Mouse (Mus musculus) CH12.LX (cell line): Measurements from ENCODE around the gene Zfp277. TPM values are rescaled to one million over a fixed set of nuclear protein-coding genes. Genes with fewer than 3 reads are reported as not detected.

Source experiments
- DNase-seq: peaks from one replicate; pipeline ENCODE4 v3.0.0-alpha.2; 2013; ENCODE audit errors: extremely low read depth
- H3K27ac ChIP-seq: 2 replicates; pipeline ENCODE4 v1.5.1; 2012; ENCODE audit warnings: low read depth, mild to moderate bottlenecking, control low read depth, moderate library complexity; ENCODE audit not compliant: insufficient read depth
- H3K27me3 ChIP-seq: replicated peaks from 2 replicates; pipeline ENCODE3; 2012; ENCODE audit warnings: inconsistent platforms
- H3K36me3 ChIP-seq, 2 experiments: replicated peaks in 1 of 2; 2 replicates each; pipeline versions ENCODE3 to v1.6.1; 2012; ENCODE audit warnings: inconsistent platforms in 1 of 2, low read length in 1 of 2, mild to moderate bottlenecking in 1 of 2, mixed read lengths in 1 of 2, moderate library complexity in 1 of 2; ENCODE audit not compliant: control insufficient read depth in 1 of 2, insufficient read depth in 1 of 2
- H3K4me1 ChIP-seq, 2 experiments: 2 replicates each; pipeline ENCODE4 v1.6.1; 2012; ENCODE audit warnings: inconsistent platforms in 1 of 2, moderate library complexity in 1 of 2; ENCODE audit not compliant: insufficient read depth in 2 of 2, control insufficient read depth in 1 of 2
- H3K4me2 ChIP-seq: 2 replicates; pipeline ENCODE4 v1.6.1; 2012; ENCODE audit warnings: low read depth, mild to moderate bottlenecking, control low read depth; ENCODE audit not compliant: poor library complexity, insufficient read depth, severe bottlenecking
- H3K4me3 ChIP-seq, 3 experiments: fragments of 150-350 bp in 1 of 3; sonication (generic) in 1 of 3; replicated peaks in 1 of 3; 2 replicates each; pipeline versions ENCODE3 to v1.5.1; 2011 to 2012; ENCODE audit warnings: low read depth in 2 of 3, low read length in 2 of 3, mild to moderate bottlenecking in 2 of 3, moderate library complexity in 2 of 3, control low read depth in 1 of 3, improper control_type of control experiment in 1 of 3, inconsistent platforms in 1 of 3, mixed read lengths in 1 of 3; ENCODE audit not compliant: poor library complexity in 1 of 3
- H3K79me2 ChIP-seq: replicated peaks from 2 replicates; pipeline ENCODE4 v1.6.1; 2012; ENCODE audit warnings: mild to moderate bottlenecking, moderate library complexity; ENCODE audit not compliant: control insufficient read depth, poor library complexity, insufficient read depth, severe bottlenecking; ENCODE audit errors: extremely low read depth
- H3K9ac ChIP-seq: 2 replicates; pipeline ENCODE4 v1.6.1; 2012; ENCODE audit warnings: low read depth, mild to moderate bottlenecking, control low read depth, moderate library complexity; ENCODE audit not compliant: insufficient read depth
- H3K9me3 ChIP-seq: replicated peaks from 2 replicates; pipeline ENCODE3; 2012; ENCODE audit warnings: low read length, inconsistent platforms, mixed read lengths
- BHLHE40 ChIP-seq: IDR thresholded peaks from 2 replicates; pipeline ENCODE4 v1.6.1; 2011; ENCODE audit warnings: mild to moderate bottlenecking, low read depth, low read length, improper control_type of control experiment
- CHD1 ChIP-seq: IDR thresholded peaks from 2 replicates; pipeline ENCODE4 v1.6.1; 2012; ENCODE audit warnings: low read depth, low read length, improper control_type of control experiment, inconsistent platforms
- CHD2 ChIP-seq: IDR thresholded peaks from 2 replicates; pipeline ENCODE4 v1.6.1; 2011; ENCODE audit warnings: low read length, improper control_type of control experiment
- CTCF ChIP-seq, 2 experiments: IDR thresholded peaks in 1 of 2; conservative IDR thresholded peaks in 1 of 2; 2 replicates each; pipeline ENCODE4 v1.5.1; 2011 to 2012; ENCODE audit warnings: low read depth in 2 of 2, low read length in 2 of 2, improper control_type of control experiment in 1 of 2, inconsistent platforms in 1 of 2, mild to moderate bottlenecking in 1 of 2, moderate library complexity in 1 of 2
- GABPA ChIP-seq: IDR thresholded peaks from 2 replicates; pipeline ENCODE4 v1.6.1; 2012; ENCODE audit warnings: low read depth, low read length, improper control_type of control experiment, inconsistent platforms; ENCODE audit not compliant: insufficient replicate concordance
- JUN ChIP-seq: IDR thresholded peaks from 2 replicates; pipeline ENCODE4 v1.6.1; 2011; ENCODE audit warnings: low read depth, mild to moderate bottlenecking, low read length, improper control_type of control experiment, moderate library complexity; ENCODE audit not compliant: insufficient read depth
- KAT2A ChIP-seq: IDR thresholded peaks from 2 replicates; pipeline ENCODE4 v1.6.1; 2012; ENCODE audit warnings: low read length, improper control_type of control experiment, inconsistent platforms; ENCODE audit not compliant: insufficient replicate concordance
- MEF2A ChIP-seq: IDR thresholded peaks from 2 replicates; pipeline ENCODE4 v1.6.1; 2014; ENCODE audit warnings: low read depth, mild to moderate bottlenecking, inconsistent platforms, low read length, improper control_type of control experiment, borderline replicate concordance
- MXI1 ChIP-seq: IDR thresholded peaks from 2 replicates; pipeline ENCODE4 v1.6.1; 2011; ENCODE audit warnings: mild to moderate bottlenecking, low read depth, low read length, improper control_type of control experiment
- MYC ChIP-seq: IDR thresholded peaks from 2 replicates; pipeline ENCODE4 v1.6.1; 2011; ENCODE audit warnings: low read depth, mild to moderate bottlenecking, improper control_type of control experiment, low read length
- SIN3A ChIP-seq: IDR thresholded peaks from 2 replicates; pipeline ENCODE4 v1.6.1; 2012; ENCODE audit warnings: low read length, improper control_type of control experiment, inconsistent platforms
- TCF12 ChIP-seq: IDR thresholded peaks from 2 replicates; pipeline ENCODE4 v1.6.1; 2014; ENCODE audit warnings: low read depth, mild to moderate bottlenecking, inconsistent platforms, low read length, improper control_type of control experiment
- USF2 ChIP-seq: conservative IDR thresholded peaks from 2 replicates; pipeline ENCODE4 v1.6.1; 2011; ENCODE audit warnings: low read depth, low read length, improper control_type of control experiment
- ZC3H11A ChIP-seq: IDR thresholded peaks from 2 replicates; pipeline ENCODE4 v1.6.1; 2012; ENCODE audit warnings: low read depth, mild to moderate bottlenecking, inconsistent platforms, low read length, improper control_type of control experiment
- ZNF384 ChIP-seq: IDR thresholded peaks from 2 replicates; pipeline ENCODE4 v1.6.1; 2012; ENCODE audit warnings: low read depth, low read length, improper control_type of control experiment, inconsistent platforms
- dilution Hi-C: fragments of 300-500 bp; cut with MboI; formaldehyde crosslinking; loops from 2 replicates; pipeline ENCODE4 v1.14.3; 2020; ENCODE audit warnings: low sequenced_read_pairs; ENCODE audit not compliant: extremely low pct_unique_long_range_greater_than_20kb, extremely low pct_ligation_motif_present
- in situ Hi-C: fragments of 300-500 bp; cut with MboI; formaldehyde crosslinking; loops from 3 replicates; pipeline ENCODE4 v1.14.3; 2019; ENCODE audit warnings: low sequenced_read_pairs, low pct_ligation_motif_present, low pct_unique_long_range_greater_than_20kb, mixed read lengths
- polyA plus RNA-seq: library from polyadenylated mRNA; unstranded; fragments of >175 nt; gene quantifications from 2 replicates; pipeline ENCODE4 v1.2.1, GENCODE M21; 2012; ENCODE audit warnings: low read depth; ENCODE audit not compliant: insufficient read length
- total RNA-seq, 2 experiments: library from RNA; depleted of rRNA; stranded (reverse); fragments of 300-350 nt in 1 of 2; fragments of >200 nt in 1 of 2; gene quantifications; 2 replicates each; pipeline ENCODE4 v1.2.3; 2012 to 2014

Zfp277 gene
- total and polyA plus RNA-seq, 3 experiments, result 13.7 to 31.2 (median 18.9) TPM

GRCm38 (mm10) chr12:40341443-40341842, 104.3 kb downstream of the Zfp277 start:
- Histone ChIP-seq H3K36me3 (peaks cover 0 to 2% of the 10 kb centered on the region in 2 experiments), H3K9ac (no peak overlapping the region), H3K27me3 (no peaks in the 10 kb centered on the region), H3K4me3 (no peak overlapping the region), H3K4me1 (peaks cover 0 to 9% of the 10 kb centered on the region in 2 experiments; a peak in 3 of 4 replicates), H3K4me2 (no peak overlapping the region), H3K79me2 (no peaks in the 10 kb centered on the region), H3K27ac (no peak overlapping the region), H3K9me3 (no peaks in the 10 kb centered on the region)
- in situ Hi-C loops, result no loop called here
- TF ChIP-seq TCF12 (no peak), MYC (no peak), GABPA (no peak)
- dilution Hi-C loops, result no loop called here
- no peak for DNase-seq

DNA sequence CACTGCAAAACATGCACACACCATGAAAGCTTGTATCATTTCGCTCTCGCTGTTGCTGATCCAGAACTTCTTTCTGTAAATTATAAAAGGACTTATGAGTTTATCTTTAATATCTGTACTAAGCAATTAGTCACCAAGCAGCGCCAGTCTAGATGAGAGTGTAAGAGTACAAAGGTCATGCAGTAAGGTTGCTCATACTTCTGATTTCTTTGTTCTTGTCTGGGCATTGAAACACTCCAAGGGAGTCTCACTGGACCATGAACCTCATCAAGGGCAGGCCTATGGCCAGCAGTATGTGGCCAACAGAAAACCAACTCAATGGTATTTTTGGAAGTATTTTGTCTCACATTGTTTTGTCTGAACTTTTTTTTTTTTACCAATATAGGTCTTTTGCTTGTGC, 110.4 kb downstream of the Zfp277 start:
- no peaks in the 10 kb centered on the region for H3K79me2 ChIP-seq
- DNase-seq, result no peak
- H3K27me3 ChIP-seq, result no peaks in the 10 kb centered on the region
- H3K4me1 ChIP-seq, result peaks cover 0 to 5% of the 10 kb centered on the region in 2 experiments; a peak in 1 of 4 replicates
- no peak overlapping the region for H3K27ac ChIP-seq
- H3K36me3 ChIP-seq, result peaks cover 0 to 24% of the 10 kb centered on the region in 2 experiments
- no peaks in the 10 kb centered on the region for H3K9me3 ChIP-seq
- in situ Hi-C loops (no loop called here), dilution Hi-C loops (no loop called here)
- no peak overlapping the region for H3K4me3 ChIP-seq
- no peak overlapping the region for H3K4me2 ChIP-seq
- no peak overlapping the region for H3K9ac ChIP-seq
- TF ChIP-seq MYC, result no peak

DNA sequence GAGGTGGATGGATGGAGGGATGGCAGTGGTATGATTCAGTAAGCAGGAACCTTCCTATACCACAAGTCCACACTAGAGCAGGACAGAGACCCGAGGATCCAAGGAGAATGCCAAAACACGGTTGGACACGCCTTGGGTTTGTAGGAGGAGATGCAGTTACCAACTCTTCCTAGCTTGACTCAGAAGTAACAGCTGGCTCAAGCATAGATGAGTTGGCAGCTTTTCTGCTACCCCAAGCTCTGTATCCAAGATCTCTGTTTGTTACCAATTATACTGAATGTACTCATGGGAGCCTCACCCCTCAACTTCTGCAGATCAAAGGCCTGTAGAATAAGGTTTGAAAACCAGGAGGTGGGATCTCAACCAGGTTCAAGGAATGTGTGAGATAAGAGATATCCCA, 114.2 kb downstream of the Zfp277 start:
- H3K36me3 ChIP-seq, result peaks cover 0 to 34% of the 10 kb centered on the region in 2 experiments

More for the DNA sequence above, 114.2 kb downstream of the Zfp277 start:
- Histone ChIP-seq H3K27ac (no peak overlapping the region), H3K9me3 (no peaks in the 10 kb centered on the region), H3K4me2 (no peak overlapping the region), H3K79me2 (no peaks in the 10 kb centered on the region), H3K4me1 (peaks cover 0 to 5% of the 10 kb centered on the region in 2 experiments; a peak in 1 of 4 replicates), H3K27me3 (no peaks in the 10 kb centered on the region), H3K9ac (no peak overlapping the region), H3K4me3 (no peak overlapping the region)
- DNase-seq, result no peak
- TF ChIP-seq SIN3A (no peak), MEF2A (no peak), ZNF384 (no peak), ZC3H11A (no peak), CHD1 (no peak), USF2 (no peak), MXI1 (no peak), KAT2A (no peak), JUN (no peak), CTCF (conservative IDR thresholded peaks at IDR 0.05 in 1 of 2, IDR thresholded peaks at IDR 0.05 in 1 of 2; ENCODE audit: low read depth in 2 of 2, low read length in 2 of 2) (no peak), CHD2 (no peak), BHLHE40 (no peak)
- dilution Hi-C loops (no loop called here), in situ Hi-C loops (no loop called here)
